Mouse (Mus musculus) testis, adult 2 months (tissue): ENCODE measurements around the gene Bcar3.

Experiments
- CTCF ChIP-seq: fragments of 200-500 bp; IDR thresholded peaks from 2 replicates; pipeline ENCODE4 v1.5.1; 2012; ENCODE audit warnings: low read depth, mild to moderate bottlenecking, inconsistent platforms, low read length, moderate library complexity; ENCODE audit not compliant: control insufficient read depth, insufficient read depth, insufficient replicate concordance
- POLR2A ChIP-seq: fragments of 200-500 bp; IDR thresholded peaks from 2 replicates; pipeline ENCODE4 v1.6.1; 2012; ENCODE audit warnings: low read depth, mild to moderate bottlenecking, inconsistent platforms, low read length, moderate library complexity; ENCODE audit not compliant: control insufficient read depth

DNA sequence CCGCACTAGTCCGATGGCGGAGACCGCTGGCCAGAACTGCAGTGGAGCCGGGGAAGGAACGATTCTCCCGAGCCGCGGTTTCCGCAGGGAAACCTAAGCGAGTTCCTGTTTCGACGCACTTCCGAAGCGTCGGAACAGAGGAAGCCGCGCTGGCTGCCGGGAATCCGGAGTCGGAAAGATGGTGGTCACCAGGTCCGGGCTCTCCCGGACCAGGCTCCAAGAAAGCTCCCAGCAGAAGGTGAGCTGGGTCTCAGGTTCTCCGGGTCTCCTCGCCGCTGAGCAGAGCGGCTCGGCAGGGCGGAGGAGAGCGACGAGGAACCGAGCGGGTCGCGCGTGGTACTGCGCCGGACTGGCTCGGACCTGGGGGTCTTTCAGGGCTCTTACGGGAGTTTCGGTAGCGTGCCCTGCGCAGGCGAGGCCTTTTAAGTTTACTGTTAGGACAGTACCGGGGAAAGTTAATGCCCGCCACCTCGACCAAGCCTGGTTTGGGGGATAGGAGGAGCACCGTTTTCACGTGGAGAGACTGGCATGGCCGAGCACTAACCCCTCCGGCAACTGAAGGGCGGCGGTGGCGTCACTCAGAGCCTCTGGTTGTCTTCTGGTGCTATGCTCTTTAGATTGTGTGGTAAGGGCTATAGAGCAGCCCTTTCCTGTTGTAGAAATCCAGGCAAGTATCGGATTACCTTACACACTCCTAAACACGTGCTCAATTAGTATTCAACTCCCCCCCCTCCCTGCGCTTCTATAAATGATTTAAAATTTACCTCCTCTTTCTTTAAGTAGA, 19.5 kb upstream of the Bcar3 start, which contains the start of gene Dnttip2:
- TF ChIP-seq CTCF (no peak), POLR2A (peak; percentile 85)
